Mouse (Mus musculus) neural tube, postnatal 0 days (tissue): ENCODE measurements around the gene Mlst8. TPM values are rescaled to one million over a fixed set of nuclear protein-coding genes. Genes with fewer than 3 reads are reported as not detected.

Source experiments
- polyA plus RNA-seq: library from polyadenylated mRNA; unstranded; fragments of >200 nt; fragmentation: Nextera tagmentation; extraction: Ambion mirVana; gene quantifications from 2 replicates; pipeline ENCODE4 v1.2.1, GENCODE M21; 2015

The Mlst8 gene
- 24.4 and 25.9 TPM in 2 replicates for polyA plus RNA-seq

GRCm38 (mm10) chr17:24478663-24479380, at the start of gene Mlst8:
Mlst8 (minus strand) TSS chr17:24479078.

GRCm38 (mm10) chr17:24527723-24528559, 49.1 kb upstream of the Mlst8 start, which contains the start of gene Traf7:
Traf7 (minus strand) TSS chr17:24527938.

GRCm38 (mm10) chr17:24488186-24488661, 9.3 kb upstream of the Mlst8 start, which contains the start of gene Caskin1:
Caskin1 (plus strand) TSS chr17:24488601.

GRCm38 (mm10) chr17:24473612-24474275, 5.1 kb downstream of the Mlst8 start, which contains the start of gene Bricd5:
Bricd5 (plus strand) TSS chr17:24473884.

GRCm38 (mm10) chr17:24469910-24470602, 8.8 kb downstream of the Mlst8 start, which contains the start of the genes E4f1 and Pgp:
E4f1 (minus strand) TSS chr17:24470313.
Pgp (plus strand) TSS chr17:24470392.

GRCm38 (mm10) chr17:24442632-24443155, 36.2 kb downstream of the Mlst8 start, which contains the start of gene Dnase1l2:
Dnase1l2 (minus strand) TSS chr17:24443105.

GRCm38 (mm10) chr17:24426471-24427169, 52.3 kb downstream of the Mlst8 start, which contains the start of gene Eci1:
Eci1 (plus strand) TSS chr17:24426641.

Other genes starting within 250 kb of the Mlst8 start
- gene Ccnf, start 227.6 kb downstream of the Mlst8 start, polyA plus RNA-seq, result 5.6 and 8.1 TPM in 2 replicates
- gene Abca17, start 128.0 kb downstream of the Mlst8 start, polyA plus RNA-seq, result 1.4 and 1.8 TPM in 2 replicates
- gene Abca3, start 127.1 kb downstream of the Mlst8 start, polyA plus RNA-seq, result 28.5 and 29.8 TPM in 2 replicates
- gene Rnps1, start 64.5 kb downstream of the Mlst8 start, polyA plus RNA-seq, result 224 and 246 TPM in 2 replicates
- 67.5 and 76.3 TPM in 2 replicates for gene Eci1, start 52.4 kb downstream of the Mlst8 start, polyA plus RNA-seq
- gene Dnase1l2, start 36.0 kb downstream of the Mlst8 start, polyA plus RNA-seq, result 2.2 and 2.7 TPM in 2 replicates
- gene E4f1, start 8.8 kb downstream of the Mlst8 start, polyA plus RNA-seq, result 33.1 and 43.4 TPM in 2 replicates
- 108 and 113 TPM in 2 replicates for gene Pgp, start 8.7 kb downstream of the Mlst8 start, polyA plus RNA-seq
- gene Bricd5, start 5.2 kb downstream of the Mlst8 start, polyA plus RNA-seq, result 2.1 and 3.0 TPM in 2 replicates
- gene Caskin1, start 9.5 kb upstream of the Mlst8 start, polyA plus RNA-seq, result 62.8 and 68.5 TPM in 2 replicates
- 50.6 and 60.2 TPM in 2 replicates for gene Traf7, start 48.9 kb upstream of the Mlst8 start, polyA plus RNA-seq
- gene Rab26, start 55.1 kb upstream of the Mlst8 start, polyA plus RNA-seq, result 12.8 and 13.8 TPM in 2 replicates
- 23.6 and 24.9 TPM in 2 replicates for gene Pkd1, start 70.8 kb upstream of the Mlst8 start, polyA plus RNA-seq
- gene Tsc2, start 153.6 kb upstream of the Mlst8 start, polyA plus RNA-seq, result 45.5 and 59.7 TPM in 2 replicates
- gene Nthl1, start 153.6 kb upstream of the Mlst8 start, polyA plus RNA-seq, result 6.5 and 6.9 TPM in 2 replicates
- gene Slc9a3r2, start 171.2 kb upstream of the Mlst8 start, polyA plus RNA-seq, result 82.2 and 84.4 TPM in 2 replicates
- 0.93 and 1.2 TPM in 2 replicates for gene Npw, start 179.4 kb upstream of the Mlst8 start, polyA plus RNA-seq
- 13.9 and 18.2 TPM in 2 replicates for gene Zfp598, start 190.6 kb upstream of the Mlst8 start, polyA plus RNA-seq
- 269 and 290 TPM in 2 replicates for gene Syngr3, start 210.9 kb upstream of the Mlst8 start, polyA plus RNA-seq
- 38.1 and 38.9 TPM in 2 replicates for gene Gfer, start 217.1 kb upstream of the Mlst8 start, polyA plus RNA-seq
- 1.7 and 2.3 TPM in 2 replicates for gene Noxo1, start 217.2 kb upstream of the Mlst8 start, polyA plus RNA-seq
- 43.3 and 47.7 TPM in 2 replicates for gene Tbl3, start 228.6 kb upstream of the Mlst8 start, polyA plus RNA-seq
- not detected in 2 replicates for gene Rnf151, start 239.0 kb upstream of the Mlst8 start, polyA plus RNA-seq
- 836 and 837 TPM in 2 replicates for gene Rps2, start 239.0 kb upstream of the Mlst8 start, polyA plus RNA-seq
- gene Ndufb10, start 245.4 kb upstream of the Mlst8 start, polyA plus RNA-seq, result 375 and 378 TPM in 2 replicates
- 0.27 and 0.40 TPM in 2 replicates for gene Rpl3l, start 248.7 kb upstream of the Mlst8 start, polyA plus RNA-seq